In the genomic region with DNA sequence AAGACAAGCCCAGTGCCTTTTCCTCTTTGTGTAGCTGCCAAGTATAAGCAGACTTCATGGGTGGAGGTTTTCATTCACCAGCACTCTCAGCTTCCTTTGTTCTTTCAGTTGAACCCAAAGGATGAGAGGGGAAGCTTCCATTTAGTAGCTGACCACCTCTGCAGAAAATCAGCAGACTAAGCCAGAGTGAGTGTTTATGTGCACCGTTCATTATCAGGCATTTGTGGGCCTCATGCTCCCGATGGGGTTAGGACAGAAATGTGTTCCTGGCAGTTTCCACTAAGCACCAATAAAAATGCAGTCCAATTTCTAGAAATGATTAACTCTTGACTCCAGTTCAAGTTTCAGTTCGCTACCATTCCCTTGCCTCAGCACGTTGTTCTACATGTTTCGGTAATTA, we compare ENCODE assay signal across 10 mouse cellular contexts.
DNase-seq lines count a peak whose midpoint lies in the region; ATAC-seq and TF ChIP-seq lines count a peak whose summit lies in the region.
"Had no signal": no experiment of that assay in that cellular context is flagged by ENCODE, and none has a peak within 500 bp of the region (broad histone marks: within the 10 kb centered on the region; RNA-seq: fewer than 3 reads in every experiment).

No protein-coding gene starts in this region.

- TF ChIP-seq CTCF in midbrain, postnatal 0 days (IDR thresholded peaks at IDR 0.05) = no peak

- H3K9ac ChIP-seq in lung, embryonic 16.5 days (ENCODE audit: low read length) = no peak overlapping the region
- H3K9ac ChIP-seq in intestine, embryonic 15.5 days = no peak overlapping the region
- H3K9ac ChIP-seq in midbrain, postnatal 0 days (replicated peaks; ENCODE audit: low read length, poor library complexity, severe bottlenecking) = no peak overlapping the region
- H3K9ac ChIP-seq: lung, embryonic 15.5 days; neural tube, embryonic 13.5 days had no signal

- H3K27me3 ChIP-seq in lung, embryonic 16.5 days (ENCODE audit: control insufficient read depth, insufficient read depth, low read depth, low read length) = no peaks in the 10 kb centered on the region
- H3K27me3 ChIP-seq in intestine, embryonic 15.5 days (replicated peaks) = no peaks in the 10 kb centered on the region
- H3K27me3 ChIP-seq in midbrain, postnatal 0 days (ENCODE audit: insufficient read depth, low read length) = no peaks in the 10 kb centered on the region
- H3K27me3 ChIP-seq: lung, embryonic 15.5 days; neural tube, embryonic 13.5 days had no signal

- no peaks in the 10 kb centered on the region for H3K4me1 ChIP-seq in lung, embryonic 16.5 days (replicated peaks; ENCODE audit: control insufficient read depth, insufficient read depth, low read length)
- H3K4me1 ChIP-seq in intestine, embryonic 15.5 days (replicated peaks) = no peaks in the 10 kb centered on the region
- no peaks in the 10 kb centered on the region for H3K4me1 ChIP-seq in midbrain, postnatal 0 days (ENCODE audit: insufficient read depth, low read length)
- H3K4me1 ChIP-seq: lung, embryonic 15.5 days; neural tube, embryonic 13.5 days had no signal

- no peak overlapping the region for H3K27ac ChIP-seq in lung, embryonic 16.5 days (ENCODE audit: low read length)
- no peak overlapping the region for H3K27ac ChIP-seq in intestine, embryonic 15.5 days
- H3K27ac ChIP-seq in midbrain, postnatal 0 days (ENCODE audit: low read depth, low read length) = no peak overlapping the region
- H3K27ac ChIP-seq: lung, embryonic 15.5 days; neural tube, embryonic 13.5 days had no signal

- no peaks in the 10 kb centered on the region for H3K36me3 ChIP-seq in lung, embryonic 16.5 days (ENCODE audit: control insufficient read depth, insufficient read depth, low read length)
- H3K36me3 ChIP-seq in intestine, embryonic 15.5 days = no peaks in the 10 kb centered on the region
- no peaks in the 10 kb centered on the region for H3K36me3 ChIP-seq in midbrain, postnatal 0 days (ENCODE audit: insufficient read depth, low read length)
- H3K36me3 ChIP-seq: lung, embryonic 15.5 days; neural tube, embryonic 13.5 days had no signal

- H3K9me3 ChIP-seq in lung, embryonic 16.5 days (ENCODE audit: control insufficient read depth, low read length) = no peaks in the 10 kb centered on the region
- H3K9me3 ChIP-seq in intestine, embryonic 15.5 days = no peaks in the 10 kb centered on the region
- H3K9me3 ChIP-seq in midbrain, postnatal 0 days (ENCODE audit: low read length) = no peaks in the 10 kb centered on the region
- H3K9me3 ChIP-seq: lung, embryonic 15.5 days; neural tube, embryonic 13.5 days had no signal

- peak; percentile 1 to 24 for DNase-seq in cerebellum, postnatal 14 days
- no peak for DNase-seq in cerebellum, adult 9-11 months
- no peak for DNase-seq in lung, adult 18-20 months
- DNase-seq in midbrain, postnatal 0 days (ENCODE audit: low spot score) = peak; percentile 21
- DNase-seq in yolk sac, embryonic 10.5 days (ENCODE audit: low spot score) = no peak
- no peak for DNase-seq in gastrocnemius, postnatal 10 days

- no peak overlapping the region for H3K4me3 ChIP-seq in lung, embryonic 16.5 days (ENCODE audit: low read length)
- H3K4me3 ChIP-seq in intestine, embryonic 15.5 days (replicated peaks) = no peak overlapping the region
- no peak overlapping the region for H3K4me3 ChIP-seq in midbrain, postnatal 0 days (ENCODE audit: low read depth, low read length)
- H3K4me3 ChIP-seq: lung, embryonic 15.5 days; neural tube, embryonic 13.5 days had no signal

- ATAC-seq in lung, embryonic 16.5 days (ENCODE audit: low read depth) = no peak
- ATAC-seq in intestine, embryonic 15.5 days = peak; percentile 79
- no peak for ATAC-seq in midbrain, postnatal 0 days (ENCODE audit: low FRiP score)

- 36% methylated on average over 5 of the region's 5 CpGs for WGBS in lung, embryonic 16.5 days
- WGBS in intestine, embryonic 15.5 days = 43% methylated on average over 5 of the region's 5 CpGs
- WGBS in midbrain, postnatal 0 days = 28% methylated on average over 5 of the region's 5 CpGs

- H3K4me2 ChIP-seq in lung, embryonic 16.5 days (ENCODE audit: low read depth, low read length) = peak overlapping the region; percentile 17
- H3K4me2 ChIP-seq in intestine, embryonic 15.5 days (replicated peaks) = peak overlapping the region; percentile 15
- H3K4me2 ChIP-seq in midbrain, postnatal 0 days (ENCODE audit: low read depth, low read length, poor library complexity, severe bottlenecking) = no peak overlapping the region
- H3K4me2 ChIP-seq: lung, embryonic 15.5 days; neural tube, embryonic 13.5 days had no signal

Comparison
In these comparisons a context has a peak if more than half of its experiments do, and no peak if none do; other contexts are left out.
1. DNase-seq: peak in cerebellum, postnatal 14 days (2 of 2) and midbrain, postnatal 0 days (single experiment); none in cerebellum, adult 9-11 months (single experiment), lung, adult 18-20 months (0 of 2), yolk sac, embryonic 10.5 days (single experiment) and gastrocnemius, postnatal 10 days (single experiment).